Mouse (Mus musculus) embryonic facial prominence, embryonic 15.5 days (tissue): ENCODE measurements around the gene AU040320. TPM values are rescaled to one million over a fixed set of nuclear protein-coding genes. Genes with fewer than 3 reads are reported as not detected.

ENCODE experiments used
- ATAC-seq: fragments of 200-750 bp; cut with Nextera tagmentation; 2 replicates; pipeline ENCODE4 v1.8.0; 2017; ENCODE audit warnings: low read depth, moderate TSS enrichment; ENCODE audit not compliant: insufficient number of reproducible peaks, low FRiP score, low TSS enrichment
- H3K27ac ChIP-seq: fragments of 300-500 bp; sonication (generic); replicated peaks from 2 replicates; pipeline ENCODE4 v1.5.1; 2015; ENCODE audit warnings: mild to moderate bottlenecking, inconsistent platforms
- H3K27me3 ChIP-seq: fragments of 300-500 bp; sonication (generic); 2 replicates; pipeline ENCODE4 v1.6.1; 2015; ENCODE audit warnings: inconsistent platforms
- H3K36me3 ChIP-seq: fragments of 300-500 bp; sonication (generic); 2 replicates; pipeline ENCODE4 v1.6.1; 2015; ENCODE audit warnings: mild to moderate bottlenecking, inconsistent platforms
- H3K4me1 ChIP-seq: fragments of 300-500 bp; sonication (generic); 2 replicates; pipeline ENCODE4 v1.6.1; 2015; ENCODE audit warnings: inconsistent platforms
- H3K4me2 ChIP-seq: fragments of 300-500 bp; sonication (generic); replicated peaks from 2 replicates; pipeline ENCODE4 v1.6.1; 2015; ENCODE audit warnings: mild to moderate bottlenecking, inconsistent platforms
- H3K4me3 ChIP-seq: fragments of 300-500 bp; sonication (generic); replicated peaks from 2 replicates; pipeline ENCODE4 v1.5.1; 2015; ENCODE audit warnings: mild to moderate bottlenecking, inconsistent platforms
- H3K9ac ChIP-seq: fragments of 300-500 bp; sonication (generic); 2 replicates; pipeline ENCODE4 v1.6.1; 2015; ENCODE audit warnings: inconsistent platforms
- H3K9me3 ChIP-seq: fragments of 300-500 bp; sonication (generic); replicated peaks from 2 replicates; pipeline ENCODE4 v1.6.1; 2016; ENCODE audit warnings: inconsistent platforms
- WGBS: fragments of 180-500 bp; shearing (Covaris S2); methylation state at CpG from one replicate; pipeline ENCODE4 v1.1.7; 2015; 5-methylcytosine and 5-hydroxymethylcytosine counted together
- polyA plus RNA-seq: library from polyadenylated mRNA; unstranded; fragments of >200 nt; fragmentation: Nextera tagmentation; extraction: Ambion mirVana; gene quantifications from 2 replicates; pipeline ENCODE4 v1.2.1, GENCODE M21; 2015

Gene AU040320
- polyA plus RNA-seq, 1 experiment from 2014 or later = 22.7 TPM

DNA sequence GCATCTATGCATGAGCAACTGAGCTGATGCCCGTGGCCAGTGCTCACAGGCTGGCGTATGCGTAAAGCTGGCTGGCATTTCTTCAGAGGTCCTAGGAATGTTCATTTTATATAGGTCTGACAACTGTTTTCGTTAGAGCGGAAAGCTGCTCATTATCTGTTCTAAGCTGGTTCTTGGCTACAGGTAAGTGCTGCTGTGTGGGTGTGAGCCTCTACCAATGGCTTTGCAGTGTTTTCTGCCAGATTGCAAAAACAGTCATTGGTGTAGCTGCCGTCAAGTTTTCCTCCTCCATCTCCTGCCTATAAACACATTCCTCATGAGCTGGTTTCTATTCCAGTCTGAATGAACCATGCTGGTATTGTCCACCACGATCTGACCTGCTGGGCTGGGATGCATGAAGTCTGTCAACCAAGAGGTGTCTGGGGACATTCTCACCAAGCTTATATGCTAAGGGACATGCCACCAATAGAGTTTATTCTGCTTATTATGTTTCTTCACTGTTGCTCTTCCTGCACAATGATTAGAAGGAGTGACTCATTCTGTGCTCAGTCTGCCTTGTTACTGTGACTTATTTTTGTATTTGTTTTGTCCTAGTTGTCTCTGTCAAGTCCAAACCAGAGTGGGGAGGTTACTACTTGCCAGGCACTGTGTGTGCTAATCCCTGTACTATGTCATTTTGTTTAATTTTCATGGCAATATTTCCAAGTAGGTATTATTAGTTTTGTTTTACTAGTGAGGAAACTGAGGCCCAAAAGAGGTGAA, 39.2 kb downstream of the AU040320 start:
- ATAC-seq = no peak
- WGBS = 90% methylated on average over 7 of the region's 7 CpGs

DNA sequence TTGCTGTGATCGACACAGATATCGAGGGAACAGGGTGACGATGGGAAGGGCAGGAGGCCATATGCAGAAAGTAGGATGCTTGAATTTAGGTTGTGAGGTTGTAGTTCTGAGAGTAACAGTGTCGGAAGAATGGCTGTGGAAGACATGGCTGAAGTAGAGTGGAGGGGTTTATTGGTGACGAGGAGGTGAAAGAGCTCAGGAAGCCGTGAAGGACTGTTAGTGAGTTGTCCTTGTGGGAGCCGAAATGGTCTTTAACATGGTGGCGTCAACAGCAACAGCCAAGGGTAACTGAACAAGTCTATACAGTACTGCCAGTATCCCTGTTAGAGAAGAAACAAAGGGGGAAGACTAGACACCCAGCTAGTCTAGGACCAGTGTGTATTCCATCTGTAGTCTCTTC, 48.8 kb downstream of the AU040320 start:
- Histone ChIP-seq H3K4me2 (no peak overlapping the region), H3K27me3 (no peaks in the 10 kb centered on the region), H3K27ac (no peak overlapping the region), H3K36me3 (no peaks in the 10 kb centered on the region), H3K9ac (no peak overlapping the region), H3K4me3 (no peak overlapping the region), H3K4me1 (0 out of 2 replicates have a peak, but pooled peaks cover 6% of the 10 kb centered on the region), H3K9me3 (no peaks in the 10 kb centered on the region)
- 92% methylated on average over 8 of the region's 8 CpGs for WGBS
- ATAC-seq = no peak

More for the DNA sequence above, 39.2 kb downstream of the AU040320 start:
- Histone ChIP-seq H3K4me3 (no peak overlapping the region), H3K27ac (no peak overlapping the region), H3K36me3 (peaks cover 33% of the 10 kb centered on the region), H3K27me3 (no peaks in the 10 kb centered on the region), H3K9ac (no peak overlapping the region), H3K4me2 (no peak overlapping the region), H3K4me1 (no peaks in the 10 kb centered on the region), H3K9me3 (no peaks in the 10 kb centered on the region)

DNA sequence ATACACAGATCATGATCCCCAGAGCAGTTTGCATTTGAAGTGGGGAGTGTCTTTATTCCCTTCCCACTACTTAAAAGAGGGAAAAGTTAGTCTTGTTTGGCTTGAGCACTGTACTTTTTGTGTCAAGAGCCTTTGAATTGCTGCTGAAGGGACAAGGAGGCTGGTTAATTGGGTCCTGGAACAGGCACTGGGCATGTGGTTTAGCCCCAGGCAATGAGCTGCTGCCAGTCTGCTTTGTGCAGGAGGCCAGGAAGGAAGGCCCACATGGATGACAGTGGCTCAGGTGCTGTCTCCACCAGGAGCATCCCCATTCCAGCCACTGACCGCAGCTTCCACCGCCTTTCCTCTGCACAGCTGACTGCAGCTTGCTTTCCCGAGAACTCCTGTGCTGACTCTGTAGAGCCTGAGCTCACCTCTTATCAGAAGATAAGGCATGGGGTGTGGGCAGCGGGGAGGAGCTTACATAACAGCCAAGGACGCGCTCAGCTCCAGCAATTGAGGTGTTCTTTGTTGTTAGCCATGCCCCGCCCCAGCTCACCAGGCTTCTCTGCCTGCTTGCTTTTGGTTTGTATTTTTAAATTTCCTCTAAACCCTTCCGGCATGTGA, 50.0 kb downstream of the AU040320 start:
- Histone ChIP-seq H3K27ac (no peak overlapping the region), H3K4me2 (no peak overlapping the region), H3K4me3 (no peak overlapping the region), H3K27me3 (no peaks in the 10 kb centered on the region), H3K9ac (no peak overlapping the region), H3K36me3 (no peaks in the 10 kb centered on the region), H3K4me1 (0 out of 2 replicates have a peak, but pooled peaks cover 6% of the 10 kb centered on the region), H3K9me3 (no peaks in the 10 kb centered on the region)
- ATAC-seq = no peak
- WGBS = 41% methylated on average over 8 of the region's 8 CpGs

DNA sequence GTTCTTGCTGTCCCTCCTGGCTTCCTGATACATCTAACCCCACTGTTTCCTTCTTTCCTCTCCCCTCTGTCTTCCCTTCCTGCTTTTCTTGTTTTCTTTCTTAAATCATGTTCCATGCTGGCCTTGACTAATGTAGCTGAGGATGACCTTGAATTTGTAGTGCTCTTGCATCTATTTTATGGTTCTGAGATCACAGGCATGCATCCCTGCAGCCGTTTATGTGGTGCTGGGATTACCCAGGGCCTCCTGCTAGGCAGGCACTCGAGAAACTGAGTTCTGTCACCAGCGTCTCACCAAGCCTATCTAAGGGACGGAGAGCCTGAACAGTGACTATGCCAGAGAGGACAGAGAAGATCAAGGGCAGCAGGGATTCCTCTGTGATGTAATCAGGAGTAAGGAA, 52.4 kb downstream of the AU040320 start:
- Histone ChIP-seq H3K36me3 (peaks cover 5% of the 10 kb centered on the region; the same call in 1 of the 2 replicates), H3K9me3 (no peaks in the 10 kb centered on the region), H3K27ac (no peak overlapping the region), H3K4me2 (no peak overlapping the region), H3K27me3 (no peaks in the 10 kb centered on the region), H3K9ac (no peak overlapping the region), H3K4me3 (no peak overlapping the region), H3K4me1 (0 out of 2 replicates have a peak, but pooled peaks cover 6% of the 10 kb centered on the region)
- WGBS = 67% methylated on average over 4 of the region's 4 CpGs
- no peak for ATAC-seq

DNA sequence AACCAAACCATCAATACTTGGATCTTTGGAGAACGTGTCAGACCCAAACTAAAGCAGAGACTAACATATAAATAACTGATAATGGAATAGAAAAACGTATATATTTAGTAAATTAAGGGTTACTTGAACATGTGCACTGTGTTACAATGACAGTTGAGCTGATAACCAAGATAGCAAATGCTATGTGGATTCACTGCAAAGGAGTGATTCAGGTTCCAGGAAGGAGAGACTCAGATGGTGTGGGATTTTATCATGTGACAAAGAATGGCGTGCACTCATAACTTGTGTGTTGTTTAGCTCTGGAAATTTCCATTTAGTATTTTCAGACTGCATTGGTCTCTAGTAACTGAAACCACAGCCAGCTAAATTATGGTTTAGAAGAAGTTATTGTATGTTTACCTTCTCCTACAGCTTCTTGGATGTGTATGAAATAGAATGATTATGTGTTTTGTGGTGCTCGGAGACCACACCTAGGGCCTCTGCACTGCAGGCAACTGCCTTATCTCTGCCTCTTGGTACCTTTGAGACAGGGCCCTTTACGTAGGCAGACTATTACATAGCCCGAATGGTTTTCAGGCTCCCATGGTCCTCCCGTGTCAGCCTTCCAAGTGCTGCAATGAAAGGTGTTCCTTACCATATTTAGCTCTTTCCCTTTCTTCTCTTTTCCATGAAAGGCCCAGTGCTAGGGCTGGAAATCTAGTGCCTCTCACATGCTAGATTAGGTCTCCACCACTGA, 53.5 kb downstream of the AU040320 start:
- H3K36me3 ChIP-seq = peaks cover 5% of the 10 kb centered on the region; the same call in 1 of the 2 replicates
- ATAC-seq = no peak
- H3K27me3 ChIP-seq = no peaks in the 10 kb centered on the region
- H3K27ac ChIP-seq = no peak overlapping the region
- H3K9ac ChIP-seq = no peak overlapping the region
- H3K4me3 ChIP-seq = no peak overlapping the region
- 0 out of 2 replicates have a peak, but pooled peaks cover 6% of the 10 kb centered on the region for H3K4me1 ChIP-seq
- H3K9me3 ChIP-seq = no peaks in the 10 kb centered on the region
- no peak overlapping the region for H3K4me2 ChIP-seq
- 84% methylated on average over 7 of the region's 7 CpGs for WGBS

DNA sequence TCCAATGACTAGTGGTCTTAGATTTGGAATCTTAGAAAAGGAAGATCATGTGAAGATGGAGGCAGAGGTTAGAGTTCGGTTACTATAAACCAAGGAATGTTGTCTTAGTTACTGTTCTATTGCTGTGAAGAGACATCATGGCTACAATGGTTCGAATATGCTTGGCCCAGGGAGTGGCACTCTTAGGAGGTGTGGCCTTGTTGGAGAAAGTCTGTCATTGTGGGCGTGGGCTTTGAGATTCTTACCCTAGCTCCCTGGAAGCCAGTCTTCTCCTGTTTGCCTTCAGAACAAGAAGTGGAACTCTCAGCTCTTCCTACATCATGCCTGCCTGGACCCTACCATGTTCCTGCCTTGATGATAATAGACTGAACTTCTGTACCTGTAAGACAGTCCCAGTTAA, 57.2 kb downstream of the AU040320 start:
- WGBS = 85% methylated on average over 3 of the region's 3 CpGs
- no peak overlapping the region for H3K27ac ChIP-seq
- H3K4me2 ChIP-seq = no peak overlapping the region
- H3K9me3 ChIP-seq = no peaks in the 10 kb centered on the region
- peaks cover 5% of the 10 kb centered on the region; the same call in 1 of the 2 replicates for H3K36me3 ChIP-seq
- no peak for ATAC-seq
- no peak overlapping the region for H3K4me3 ChIP-seq
- no peaks in the 10 kb centered on the region for H3K4me1 ChIP-seq
- H3K9ac ChIP-seq = no peak overlapping the region
- no peaks in the 10 kb centered on the region for H3K27me3 ChIP-seq

DNA sequence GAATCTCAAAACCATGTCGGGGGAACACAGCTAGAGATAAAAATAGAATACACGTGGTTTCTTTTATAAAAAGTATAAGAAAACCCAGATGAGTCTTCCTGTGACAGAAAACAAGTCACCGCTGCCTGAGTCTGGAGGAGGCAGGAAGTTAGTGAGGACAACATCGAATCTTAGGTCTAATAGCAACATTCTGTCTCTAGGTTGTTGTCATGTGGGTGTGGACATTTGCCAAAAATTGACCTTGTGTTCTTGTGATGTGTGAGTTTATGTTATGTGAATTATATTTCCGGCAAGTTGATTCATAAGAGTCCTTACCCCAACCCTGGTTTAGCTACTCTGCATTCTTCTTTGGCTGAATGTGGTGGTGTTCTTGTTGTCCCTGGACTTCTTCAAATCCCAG, 59.9 kb downstream of the AU040320 start:
- ATAC-seq = no peak
- Histone ChIP-seq H3K9ac (no peak overlapping the region), H3K27ac (no peak overlapping the region), H3K4me3 (no peak overlapping the region), H3K4me1 (no peaks in the 10 kb centered on the region), H3K36me3 (peaks cover 26% of the 10 kb centered on the region), H3K27me3 (no peaks in the 10 kb centered on the region), H3K4me2 (no peak overlapping the region), H3K9me3 (no peaks in the 10 kb centered on the region)
- WGBS = 47% methylated on average over 5 of the region's 5 CpGs

DNA sequence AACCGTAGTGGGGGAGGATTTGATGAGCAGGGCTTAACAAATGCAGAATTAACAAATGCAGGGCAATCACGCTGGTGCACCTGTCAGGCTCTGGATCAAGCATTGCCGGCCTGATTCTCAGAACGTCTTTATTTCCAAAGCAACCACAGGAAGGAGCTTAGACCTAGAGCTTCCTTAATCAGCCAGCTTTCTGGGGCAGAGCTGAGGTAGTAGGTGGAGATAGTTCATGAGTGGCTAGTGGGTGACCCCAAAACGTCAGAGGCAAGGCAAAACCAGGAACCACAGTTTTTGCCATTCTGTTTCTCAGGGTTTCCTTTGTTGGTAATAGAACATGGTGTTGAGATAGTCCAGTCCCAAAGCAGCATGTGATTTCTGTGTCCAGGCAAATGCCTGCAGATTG, 61.5 kb downstream of the AU040320 start:
- H3K4me3 ChIP-seq = no peak overlapping the region
- no peak overlapping the region for H3K9ac ChIP-seq
- no peaks in the 10 kb centered on the region for H3K4me1 ChIP-seq
- H3K27ac ChIP-seq = no peak overlapping the region
- no peaks in the 10 kb centered on the region for H3K9me3 ChIP-seq
- WGBS = 65% methylated on average over 5 of the region's 5 CpGs
- no peaks in the 10 kb centered on the region for H3K27me3 ChIP-seq
- no peak for ATAC-seq
- H3K4me2 ChIP-seq = no peak overlapping the region
- H3K36me3 ChIP-seq = peaks cover 24% of the 10 kb centered on the region; the same call in 1 of the 2 replicates

DNA sequence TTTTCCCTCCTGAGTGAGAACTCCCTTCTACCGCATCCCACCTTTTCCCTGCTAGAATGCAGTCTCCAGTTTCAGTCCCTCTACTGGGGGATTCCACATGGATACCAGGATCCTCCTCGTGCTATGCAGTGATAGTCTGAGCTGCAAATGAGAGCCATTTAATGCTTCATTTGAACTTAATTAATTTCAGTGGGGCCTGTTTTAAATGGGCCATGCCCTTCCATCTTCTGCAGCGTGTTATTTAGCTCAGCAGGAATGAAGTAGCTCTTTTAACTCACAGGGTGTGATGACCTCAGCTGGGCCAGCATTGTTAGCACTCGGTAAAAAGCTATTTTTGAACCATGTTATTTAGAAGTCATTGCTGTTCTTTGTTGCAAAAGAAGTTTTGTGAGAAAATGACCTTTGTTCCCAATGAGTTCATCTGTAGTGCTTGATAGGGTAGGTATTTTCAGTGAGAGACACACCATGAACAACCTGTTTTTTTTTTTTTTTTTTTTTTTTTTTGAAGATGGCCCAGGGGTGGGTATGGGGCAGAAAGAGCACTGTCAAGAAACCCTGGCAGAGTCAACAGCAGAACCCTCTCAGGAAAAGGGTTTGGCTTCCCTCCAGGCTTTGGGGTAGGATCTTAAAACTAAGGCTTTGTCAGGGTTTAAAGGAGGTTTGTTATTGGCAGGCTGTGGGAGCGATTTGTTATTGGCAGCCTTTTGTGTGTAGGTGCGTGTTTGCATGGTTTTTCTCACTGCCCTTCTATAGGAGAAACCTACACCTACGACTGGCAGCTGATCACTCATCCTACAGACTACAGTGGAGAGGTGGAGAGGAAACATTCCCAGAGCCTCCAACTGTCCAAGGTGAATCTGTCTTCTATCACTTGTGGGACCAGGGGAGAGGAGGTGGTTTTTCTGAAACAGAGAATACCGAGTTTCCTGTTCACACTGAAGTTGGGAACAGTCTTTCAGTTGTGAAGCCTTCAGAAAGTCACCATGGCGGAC, 69.8 kb downstream of the AU040320 start:
- Histone ChIP-seq H3K27me3 (no peaks in the 10 kb centered on the region), H3K27ac (no peak overlapping the region), H3K4me2 (no peak overlapping the region), H3K36me3 (peaks cover 8% of the 10 kb centered on the region; the same call in 1 of the 2 replicates), H3K9me3 (no peaks in the 10 kb centered on the region), H3K4me1 (no peaks in the 10 kb centered on the region), H3K4me3 (no peak overlapping the region), H3K9ac (no peak overlapping the region)
- 63% methylated on average over 9 of the region's 9 CpGs for WGBS
- ATAC-seq = no peak

DNA sequence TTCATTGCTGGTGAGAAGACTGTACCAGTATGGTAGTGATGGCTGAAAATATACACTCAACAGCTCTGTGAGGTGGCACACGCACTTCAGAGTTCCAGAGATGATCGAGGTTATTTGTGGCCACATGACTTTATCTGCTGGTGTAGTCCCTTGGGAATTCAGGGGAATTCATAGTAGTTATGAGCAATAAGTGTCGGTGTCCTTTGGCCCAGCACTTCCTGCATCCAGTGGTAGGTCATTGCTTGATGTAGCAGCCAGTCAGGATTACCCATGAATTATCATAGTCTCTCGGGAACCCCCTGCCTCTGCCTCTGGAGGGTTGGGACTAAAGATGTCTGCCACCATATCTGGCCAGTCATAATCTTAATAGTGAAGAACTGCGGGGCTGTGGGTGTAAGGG, 70.6 kb downstream of the AU040320 start:
- H3K4me1 ChIP-seq = no peaks in the 10 kb centered on the region
- no peaks in the 10 kb centered on the region for H3K9me3 ChIP-seq
- H3K27me3 ChIP-seq = no peaks in the 10 kb centered on the region
- H3K4me3 ChIP-seq = no peak overlapping the region
- peaks cover 5% of the 10 kb centered on the region; the same call in 1 of the 2 replicates for H3K36me3 ChIP-seq
- no peak overlapping the region for H3K4me2 ChIP-seq
- H3K9ac ChIP-seq = no peak overlapping the region
- no peak for ATAC-seq
- H3K27ac ChIP-seq = no peak overlapping the region
- WGBS = 81% methylated on average over 5 of the region's 5 CpGs
